8 mouse cellular contexts compared by ENCODE assay signal in genomic region chr8:91069834-91070233, GRCm38 (mm10). TPM values are rescaled to one million over a fixed set of nuclear protein-coding genes. Genes with fewer than 3 reads are reported as not detected.
DNase-seq lines count a peak whose midpoint lies in the region; ATAC-seq lines count a peak whose summit lies in the region.

Gene Rbl2, plus strand, starts transcription at chr8:91070057.

- under 1% methylated on average over 25 of the region's 25 CpGs for WGBS in hindbrain, embryonic 14.5 days

- H3K4me1 ChIP-seq in hindbrain, embryonic 14.5 days (replicated peaks; ENCODE audit: control insufficient read depth, insufficient read depth, low read length) = peaks cover 20% of the 10 kb centered on the region

- peak; percentile 97 for ATAC-seq in hindbrain, embryonic 14.5 days (ENCODE audit: low FRiP score)

- peak within 1 kb of the TSS; percentile 71 for H3K9ac ChIP-seq in hindbrain, embryonic 14.5 days

- peak within 1 kb of the TSS; percentile 67 for H3K4me2 ChIP-seq in hindbrain, embryonic 14.5 days (replicated peaks)

- H3K27ac ChIP-seq in hindbrain, embryonic 14.5 days = peak within 1 kb of the TSS; percentile 75

- H3K4me3 ChIP-seq in hindbrain, embryonic 14.5 days (replicated peaks; ENCODE audit: low read length) = peak within 1 kb of the TSS; percentile 61

- H3K9me3 ChIP-seq in hindbrain, embryonic 14.5 days (ENCODE audit: control insufficient read depth, low read length) = no peaks in the 10 kb centered on the region

- H3K36me3 ChIP-seq in hindbrain, embryonic 14.5 days (replicated peaks; ENCODE audit: control insufficient read depth, insufficient read depth) = 0 out of 2 replicates have a peak, but pooled peaks cover 4% of the 10 kb centered on the region

- H3K27me3 ChIP-seq in hindbrain, embryonic 14.5 days (ENCODE audit: control insufficient read depth, insufficient read depth, low read length) = no peaks in the 10 kb centered on the region

- DNase-seq in R1 (ENCODE audit: low read depth, low spot score) = peak; percentile 94
- peak; percentile 97 for DNase-seq in cerebellum, postnatal 25 days
- peak; percentile 84 to 94 for DNase-seq in frontal cortex, postnatal 25 days (ENCODE audit: low spot score in 2 of 2)
- DNase-seq in hindbrain, embryonic 14.5 days (ENCODE audit: low spot score) = peak; percentile 93
- peak; percentile 97 for DNase-seq in layer of hippocampus, postnatal 36 days
- peak; percentile 97 for DNase-seq in lung, postnatal 36 days
- peak; percentile 96 for DNase-seq in retina, postnatal 1 day
- peak; percentile 96 to 98 for DNase-seq in urinary bladder, adult 18-20 months (ENCODE audit: low spot score in 2 of 2)

RNA-seq across cellular contexts. Expression of gene Rbl2, which starts in this region (rescaled TPM):
- polyA plus RNA-seq in hindbrain, embryonic 14.5 days (2014; fragmentation: Nextera tagmentation; extraction: Ambion mirVana) = 24.7 and 28.4 TPM in 2 replicates
- total RNA-seq in layer of hippocampus, postnatal 36 days (2021) = 10 to 100 TPM; 36.3 to 39.5 TPM

Comparison
In these comparisons a context has a peak if more than half of its experiments do, and no peak if none do; other contexts are left out.
1. Peak in every context shown above with its lines: DNase-seq, ATAC-seq, H3K4me3 ChIP-seq and H3K27ac ChIP-seq.